Mouse (Mus musculus): Measurements from ENCODE around the gene Srebf2. TPM values are rescaled to one million over a fixed set of nuclear protein-coding genes. Genes with fewer than 3 reads are reported as not detected.
A peak's percentile ranks its signal among the peaks of the same experiment; 100 is the strongest.

Srebf2 gene
- total RNA-seq, 2 experiments from 2014 or later: 79.3 to 109 TPM

- DNase-seq (ENCODE audit: low spot score in 2 of 2): no peak
These were observed 57.8 kb downstream of the Srebf2 start for GRCm38 (mm10) chr15:82204680-82205371.

- peak in 1 of 2 experiments; percentile 38 for DNase-seq (ENCODE audit: low spot score in 2 of 2)
These were observed 59.6 kb downstream of the Srebf2 start for GRCm38 (mm10) chr15:82206365-82207104.

GRCm38 (mm10) chr15:82207105-82207459, 60.1 kb downstream of the Srebf2 start:
- DNase-seq (ENCODE audit: low spot score in 2 of 2): no peak

- DNase-seq (ENCODE audit: low spot score in 2 of 2): no peak
These were observed 60.7 kb downstream of the Srebf2 start for GRCm38 (mm10) chr15:82207504-82208219.

GRCm38 (mm10) chr15:82208307-82208706, 61.3 kb downstream of the Srebf2 start:
- DNase-seq (ENCODE audit: low spot score in 2 of 2): no peak

- no peak for DNase-seq (ENCODE audit: low spot score in 2 of 2)
These were observed 62.5 kb downstream of the Srebf2 start for GRCm38 (mm10) chr15:82209295-82210050.

GRCm38 (mm10) chr15:82210801-82211200, 63.8 kb downstream of the Srebf2 start:
- DNase-seq (ENCODE audit: low spot score in 2 of 2): no peak

- no peak for DNase-seq (ENCODE audit: low spot score in 2 of 2)
These were observed 64.3 kb downstream of the Srebf2 start for GRCm38 (mm10) chr15:82211281-82211680.

GRCm38 (mm10) chr15:82211911-82212751, 65.2 kb downstream of the Srebf2 start:
- DNase-seq (ENCODE audit: low spot score in 2 of 2): no peak

GRCm38 (mm10) chr15:82212752-82213063, 65.7 kb downstream of the Srebf2 start, which contains the start of gene Shisa8:
Gene Shisa8 (minus strand): TSS chr15:82212815.
- DNase-seq (ENCODE audit: low spot score in 2 of 2): no peak

GRCm38 (mm10) chr15:82213222-82213621, 66.2 kb downstream of the Srebf2 start:
- DNase-seq (ENCODE audit: low spot score in 2 of 2): no peak

- DNase-seq (ENCODE audit: low spot score in 2 of 2): no peak
These were observed 68.5 kb downstream of the Srebf2 start for GRCm38 (mm10) chr15:82215332-82216046.

- no peak for DNase-seq (ENCODE audit: low spot score in 2 of 2)
These were observed 69.3 kb downstream of the Srebf2 start for GRCm38 (mm10) chr15:82216142-82216827.

- DNase-seq (ENCODE audit: low spot score in 2 of 2): no peak
These were observed 70.1 kb downstream of the Srebf2 start for GRCm38 (mm10) chr15:82217039-82217438.

- DNase-seq (ENCODE audit: low spot score in 2 of 2): no peak
These were observed 71.0 kb downstream of the Srebf2 start for GRCm38 (mm10) chr15:82217980-82218379.

- no peak for DNase-seq (ENCODE audit: low spot score in 2 of 2)
These were observed 72.0 kb downstream of the Srebf2 start for GRCm38 (mm10) chr15:82218778-82219666.

GRCm38 (mm10) chr15:82220003-82220675, 73.2 kb downstream of the Srebf2 start:
- no peak for DNase-seq (ENCODE audit: low spot score in 2 of 2)

All from adrenal gland, adult 18-20 months (tissue).